Mouse (Mus musculus): Measurements from ENCODE around the gene Dmbx1.

- TF ChIP-seq CHD2 (IDR thresholded peaks at IDR 0.05; ENCODE audit: low read depth, low read length) (no peak), ZNF384 (IDR thresholded peaks at IDR 0.05; ENCODE audit: low read depth, low read length) (no peak), ZC3H11A (IDR thresholded peaks at IDR 0.05; ENCODE audit: borderline replicate concordance, low read depth, low read length) (no peak), MAFK (IDR thresholded peaks at IDR 0.05; ENCODE audit: insufficient read depth, low read depth, low read length) (no peak)
Observed at GRCm38 (mm10) chr4:115963751-115964150, 24.0 kb upstream of the Dmbx1 start.

Data from ES-E14 (cell line).